22 mouse cellular contexts compared by ENCODE assay signal in the genomic region with DNA sequence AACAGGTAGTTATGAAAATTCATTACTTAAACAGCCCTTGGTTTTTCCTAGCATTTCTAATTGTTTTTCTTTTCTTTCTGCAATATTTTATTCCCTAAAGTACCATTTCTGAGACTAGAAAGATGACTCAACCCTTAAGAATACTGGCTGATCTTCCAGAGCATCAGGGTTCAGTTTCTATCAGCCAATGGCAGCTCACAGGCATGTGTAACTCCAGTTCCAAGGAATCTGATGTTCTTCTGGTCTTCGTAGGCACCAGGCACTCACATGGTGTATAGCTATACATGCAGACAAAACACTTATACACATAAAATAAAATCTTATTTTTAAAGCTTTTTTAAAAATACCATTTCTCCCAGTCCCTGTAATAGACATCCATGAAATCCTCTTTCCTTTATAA. TPM values are rescaled to one million over a fixed set of nuclear protein-coding genes. Genes with fewer than 3 reads are reported as not detected.
"Had no signal": no experiment of that assay in that cellular context is flagged by ENCODE, and none has a peak within 500 bp of the region (broad histone marks: within the 10 kb centered on the region; RNA-seq: fewer than 3 reads in every experiment).

No protein-coding gene starts in this region.

- H3K27me3 ChIP-seq: limb, embryonic 12.5 days; limb, embryonic 15.5 days; midbrain, embryonic 12.5 days; midbrain, embryonic 15.5 days; neural tube, embryonic 12.5 days; neural tube, embryonic 15.5 days; stomach, embryonic 15.5 days had no signal

- H3K4me3 ChIP-seq: limb, embryonic 12.5 days; limb, embryonic 15.5 days; midbrain, embryonic 12.5 days; midbrain, embryonic 15.5 days; neural tube, embryonic 12.5 days; neural tube, embryonic 15.5 days; stomach, embryonic 15.5 days had no signal

- H3K9me3 ChIP-seq: limb, embryonic 12.5 days; limb, embryonic 15.5 days; midbrain, embryonic 12.5 days; midbrain, embryonic 15.5 days; neural tube, embryonic 12.5 days; neural tube, embryonic 15.5 days; stomach, embryonic 15.5 days had no signal

- H3K36me3 ChIP-seq: limb, embryonic 12.5 days; limb, embryonic 15.5 days; midbrain, embryonic 12.5 days; midbrain, embryonic 15.5 days; neural tube, embryonic 12.5 days; neural tube, embryonic 15.5 days; stomach, embryonic 15.5 days had no signal

- H3K4me1 ChIP-seq: limb, embryonic 12.5 days; limb, embryonic 15.5 days; midbrain, embryonic 12.5 days; midbrain, embryonic 15.5 days; neural tube, embryonic 12.5 days; neural tube, embryonic 15.5 days; stomach, embryonic 15.5 days had no signal

- H3K27ac ChIP-seq: limb, embryonic 12.5 days; limb, embryonic 15.5 days; liver, embryonic 14.5 days; macrophage; midbrain, embryonic 12.5 days; midbrain, embryonic 15.5 days; neural tube, embryonic 12.5 days; neural tube, embryonic 15.5 days; stomach, embryonic 15.5 days had no signal

- ATAC-seq: liver, postnatal 0 days; lung, postnatal 0 days; midbrain, embryonic 15.5 days had no signal

- DNase-seq: kidney, adult 18-20 months; kidney, adult 9 months; kidney, postnatal 14 days; kidney, postnatal 4 days; left cerebral cortex, postnatal 4 days; liver, postnatal 0 days; lung, embryonic 14.5 days; right cerebral cortex, adult 18-20 months; right cerebral cortex, postnatal 14 days; right cerebral cortex, postnatal 4 days; spleen, adult 18-20 months had no signal

- H3K9ac ChIP-seq: limb, embryonic 12.5 days; limb, embryonic 15.5 days; liver, embryonic 14.5 days; liver, postnatal 0 days; lung, embryonic 14.5 days; midbrain, embryonic 12.5 days; midbrain, embryonic 15.5 days; neural tube, embryonic 12.5 days; neural tube, embryonic 15.5 days; stomach, embryonic 15.5 days had no signal

- H3K4me2 ChIP-seq: limb, embryonic 12.5 days; limb, embryonic 15.5 days; liver, embryonic 11.5 days; lung, embryonic 14.5 days; midbrain, embryonic 12.5 days; midbrain, embryonic 15.5 days; neural tube, embryonic 12.5 days; neural tube, embryonic 15.5 days; stomach, embryonic 15.5 days had no signal

RNA-seq across cellular contexts. Expression of a gene that starts 48.1 kb away (rescaled TPM):
- polyA plus RNA-seq: neural tube, embryonic 12.5 days; neural tube, embryonic 15.5 days had no signal
